Mouse (Mus musculus): ENCODE data around the gene Trim45. TPM values are rescaled to one million over a fixed set of nuclear protein-coding genes. Genes with fewer than 3 reads are reported as not detected.

Trim45 gene
- polyA plus RNA-seq, 1 experiment from 2014 or later, result 2.1 TPM

- Histone ChIP-seq H3K36me3 (ENCODE audit: control insufficient read depth, insufficient read depth, low read length) (no peaks in the 10 kb centered on the region), H3K4me1 (replicated peaks; ENCODE audit: control insufficient read depth, insufficient read depth, low read length) (no peaks in the 10 kb centered on the region; the same call in 1 of the 2 replicates), H3K27ac (ENCODE audit: low read depth, low read length) (no peak overlapping the region), H3K4me3 (ENCODE audit: low read depth, low read length) (no peak overlapping the region), H3K4me2 (no peak overlapping the region), H3K27me3 (replicated peaks; ENCODE audit: control insufficient read depth, insufficient read depth, low read length) (no peaks in the 10 kb centered on the region), H3K9me3 (ENCODE audit: control insufficient read depth, low read length) (no peaks in the 10 kb centered on the region), H3K9ac (ENCODE audit: low read depth, low read length) (no peak overlapping the region)
- ATAC-seq (replicated peaks; ENCODE audit: low FRiP score) (no peak), DNase-seq (ENCODE audit: low spot score) (no peak)
- 21% methylated on average over 6 of the region's 6 CpGs for WGBS
These were observed 15.9 kb upstream of the Trim45 start for GRCm38 (mm10) chr3:100906128-100906527.

DNA sequence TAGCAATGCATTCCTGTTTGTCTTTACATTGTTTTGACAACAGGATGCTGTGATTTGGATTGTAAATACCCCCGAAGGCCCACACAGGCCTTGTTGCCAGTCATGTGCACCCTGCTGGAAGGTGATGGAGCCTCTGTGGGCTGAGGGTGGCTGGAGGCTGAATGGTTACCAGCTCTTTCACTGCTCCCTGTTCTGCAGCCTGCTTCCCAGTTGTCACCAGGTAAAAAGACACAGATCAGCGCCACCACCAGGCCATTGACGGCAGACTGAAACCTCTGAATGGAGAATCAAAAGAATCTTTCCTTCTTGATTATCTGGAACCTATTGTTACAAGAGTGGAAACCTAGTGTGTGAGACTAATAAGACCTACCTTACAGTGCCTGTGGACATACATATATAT is 15.1 kb upstream of the Trim45 start:
- no peaks in the 10 kb centered on the region for H3K9me3 ChIP-seq (ENCODE audit: control insufficient read depth, low read length)
- no peak overlapping the region for H3K9ac ChIP-seq (ENCODE audit: low read depth, low read length)
- WGBS, result 35% methylated on average over 3 of the region's 3 CpGs
- no peak for DNase-seq (ENCODE audit: low spot score)
- no peak overlapping the region for H3K27ac ChIP-seq (ENCODE audit: low read depth, low read length)
- no peaks in the 10 kb centered on the region for H3K27me3 ChIP-seq (replicated peaks; ENCODE audit: control insufficient read depth, insufficient read depth, low read length)
- no peak overlapping the region for H3K4me2 ChIP-seq
- H3K36me3 ChIP-seq (ENCODE audit: control insufficient read depth, insufficient read depth, low read length), result no peaks in the 10 kb centered on the region
- ATAC-seq (replicated peaks; ENCODE audit: low FRiP score), result no peak
- H3K4me1 ChIP-seq (replicated peaks; ENCODE audit: control insufficient read depth, insufficient read depth, low read length), result no peaks in the 10 kb centered on the region; the same call in 1 of the 2 replicates
- H3K4me3 ChIP-seq (ENCODE audit: low read depth, low read length), result no peak overlapping the region

- no peak for ATAC-seq (replicated peaks; ENCODE audit: low FRiP score)
- no peaks in the 10 kb centered on the region for H3K27me3 ChIP-seq (replicated peaks; ENCODE audit: control insufficient read depth, insufficient read depth, low read length)
- H3K9ac ChIP-seq (ENCODE audit: low read depth, low read length), result no peak overlapping the region
- 44% methylated on average over 6 of the region's 6 CpGs for WGBS
- H3K9me3 ChIP-seq (ENCODE audit: control insufficient read depth, low read length), result no peaks in the 10 kb centered on the region
- no peak for DNase-seq (ENCODE audit: low spot score)
- no peak overlapping the region for H3K4me2 ChIP-seq
- no peak overlapping the region for H3K27ac ChIP-seq (ENCODE audit: low read depth, low read length)
- H3K4me3 ChIP-seq (ENCODE audit: low read depth, low read length), result no peak overlapping the region
- no peaks in the 10 kb centered on the region for H3K36me3 ChIP-seq (ENCODE audit: control insufficient read depth, insufficient read depth, low read length)
- no peaks in the 10 kb centered on the region; the same call in 1 of the 2 replicates for H3K4me1 ChIP-seq (replicated peaks; ENCODE audit: control insufficient read depth, insufficient read depth, low read length)
These were observed 13.4 kb upstream of the Trim45 start for GRCm38 (mm10) chr3:100908594-100908993.

GRCm38 (mm10) chr3:100910621-100911020 is 11.4 kb upstream of the Trim45 start:
- Histone ChIP-seq H3K4me3 (ENCODE audit: low read depth, low read length) (no peak overlapping the region), H3K4me1 (replicated peaks; ENCODE audit: control insufficient read depth, insufficient read depth, low read length) (no peaks in the 10 kb centered on the region; the same call in 1 of the 2 replicates), H3K27ac (ENCODE audit: low read depth, low read length) (no peak overlapping the region), H3K36me3 (ENCODE audit: control insufficient read depth, insufficient read depth, low read length) (no peaks in the 10 kb centered on the region), H3K4me2 (no peak overlapping the region), H3K27me3 (replicated peaks; ENCODE audit: control insufficient read depth, insufficient read depth, low read length) (no peaks in the 10 kb centered on the region), H3K9ac (ENCODE audit: low read depth, low read length) (no peak overlapping the region), H3K9me3 (ENCODE audit: control insufficient read depth, low read length) (no peaks in the 10 kb centered on the region)
- ATAC-seq (replicated peaks; ENCODE audit: low FRiP score) (no peak), DNase-seq (ENCODE audit: low spot score) (no peak)
- 69% methylated on average over 5 of the region's 5 CpGs for WGBS

DNA sequence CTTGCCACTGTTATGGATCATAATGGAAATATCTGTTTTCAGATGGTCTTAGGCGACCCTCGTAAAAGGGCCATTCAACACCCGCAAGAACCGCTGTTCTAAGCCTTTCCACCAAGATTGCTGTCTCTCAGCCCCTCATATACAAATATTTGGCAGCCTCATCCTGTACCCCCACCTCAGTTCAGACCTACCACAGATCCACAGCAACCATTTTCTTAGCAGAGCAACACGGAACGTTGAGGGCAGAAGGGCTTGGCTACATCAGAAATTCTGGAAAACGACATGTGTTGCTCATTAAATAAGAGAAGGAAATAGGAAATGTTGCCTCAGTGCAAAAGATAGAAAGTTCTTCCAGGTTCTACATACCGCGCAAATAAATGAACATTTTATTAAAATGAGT is 11.0 kb upstream of the Trim45 start:
- no peak overlapping the region for H3K9ac ChIP-seq (ENCODE audit: low read depth, low read length)
- H3K27me3 ChIP-seq (replicated peaks; ENCODE audit: control insufficient read depth, insufficient read depth, low read length), result no peaks in the 10 kb centered on the region
- no peak overlapping the region for H3K4me3 ChIP-seq (ENCODE audit: low read depth, low read length)
- DNase-seq (ENCODE audit: low spot score) (no peak), ATAC-seq (replicated peaks; ENCODE audit: low FRiP score) (no peak)
- no peak overlapping the region for H3K4me2 ChIP-seq
- H3K9me3 ChIP-seq (ENCODE audit: control insufficient read depth, low read length), result no peaks in the 10 kb centered on the region
- H3K27ac ChIP-seq (ENCODE audit: low read depth, low read length), result no peak overlapping the region
- H3K4me1 ChIP-seq (replicated peaks; ENCODE audit: control insufficient read depth, insufficient read depth, low read length), result no peaks in the 10 kb centered on the region; the same call in 1 of the 2 replicates
- H3K36me3 ChIP-seq (ENCODE audit: control insufficient read depth, insufficient read depth, low read length), result no peaks in the 10 kb centered on the region
- WGBS, result 79% methylated on average over 9 of the region's 9 CpGs

DNA sequence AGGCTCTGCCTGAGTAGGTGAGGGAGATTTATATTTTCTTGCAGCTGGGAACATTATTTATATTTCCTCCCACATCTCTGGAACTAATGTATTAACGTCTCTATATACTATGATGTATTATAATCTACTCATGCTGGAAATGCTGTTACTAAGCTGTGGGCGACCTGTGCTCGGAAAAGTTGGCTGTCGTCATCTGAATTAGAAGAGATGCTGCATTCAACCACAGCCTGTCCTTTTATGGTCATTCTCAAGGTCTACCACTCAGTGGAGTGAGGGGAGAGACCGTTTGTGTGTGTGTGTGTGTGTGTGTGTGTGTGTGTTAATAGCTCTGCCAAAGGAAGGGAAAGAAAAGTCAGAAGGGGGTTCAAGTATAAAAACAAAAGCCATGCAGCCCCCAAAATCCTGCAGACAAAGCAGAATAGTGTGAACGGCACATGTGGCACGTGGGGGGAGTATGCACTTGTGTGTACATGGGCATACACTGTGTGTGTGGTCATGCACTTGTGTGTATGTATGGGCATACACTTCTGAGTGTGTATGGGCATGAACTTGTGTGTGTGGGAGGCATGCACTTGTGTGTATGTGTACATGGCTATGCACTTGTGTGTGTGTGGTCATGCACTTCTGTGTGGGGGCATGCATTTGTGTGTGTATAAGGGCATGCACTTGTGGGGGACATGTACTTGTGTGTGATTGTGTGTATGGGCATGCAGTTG is 10.3 kb upstream of the Trim45 start:
- H3K9me3 ChIP-seq (ENCODE audit: control insufficient read depth, low read length), result no peaks in the 10 kb centered on the region
- 70% methylated on average over 7 of the region's 7 CpGs for WGBS
- no peaks in the 10 kb centered on the region for H3K36me3 ChIP-seq (ENCODE audit: control insufficient read depth, insufficient read depth, low read length)
- H3K4me2 ChIP-seq, result no peak overlapping the region
- DNase-seq (ENCODE audit: low spot score), result no peak
- no peaks in the 10 kb centered on the region for H3K27me3 ChIP-seq (replicated peaks; ENCODE audit: control insufficient read depth, insufficient read depth, low read length)
- H3K27ac ChIP-seq (ENCODE audit: low read depth, low read length), result no peak overlapping the region
- no peak overlapping the region for H3K4me3 ChIP-seq (ENCODE audit: low read depth, low read length)
- no peak overlapping the region for H3K9ac ChIP-seq (ENCODE audit: low read depth, low read length)
- ATAC-seq (replicated peaks; ENCODE audit: low FRiP score), result no peak
- no peaks in the 10 kb centered on the region for H3K4me1 ChIP-seq (replicated peaks; ENCODE audit: control insufficient read depth, insufficient read depth, low read length)

- no peaks in the 10 kb centered on the region for H3K27me3 ChIP-seq (replicated peaks; ENCODE audit: control insufficient read depth, insufficient read depth, low read length)
- peak overlapping the region; percentile 31; the same call in 1 of the 2 replicates for H3K4me2 ChIP-seq
- no peak for ATAC-seq (replicated peaks; ENCODE audit: low FRiP score)
- 17% methylated on average over 7 of the region's 7 CpGs for WGBS
- H3K4me3 ChIP-seq (ENCODE audit: low read depth, low read length), result no peak overlapping the region
- no peak overlapping the region for H3K9ac ChIP-seq (ENCODE audit: low read depth, low read length)
- H3K9me3 ChIP-seq (ENCODE audit: control insufficient read depth, low read length), result no peaks in the 10 kb centered on the region
- 0 out of 2 replicates have a peak, but pooled peaks cover 3% of the 10 kb centered on the region for H3K4me1 ChIP-seq (replicated peaks; ENCODE audit: control insufficient read depth, insufficient read depth, low read length)
- H3K27ac ChIP-seq (ENCODE audit: low read depth, low read length), result no peak overlapping the region
- no peaks in the 10 kb centered on the region for H3K36me3 ChIP-seq (ENCODE audit: control insufficient read depth, insufficient read depth, low read length)
- no peak for DNase-seq (ENCODE audit: low spot score)
These were observed 5.2 kb upstream of the Trim45 start for GRCm38 (mm10) chr3:100916844-100917243.

DNA sequence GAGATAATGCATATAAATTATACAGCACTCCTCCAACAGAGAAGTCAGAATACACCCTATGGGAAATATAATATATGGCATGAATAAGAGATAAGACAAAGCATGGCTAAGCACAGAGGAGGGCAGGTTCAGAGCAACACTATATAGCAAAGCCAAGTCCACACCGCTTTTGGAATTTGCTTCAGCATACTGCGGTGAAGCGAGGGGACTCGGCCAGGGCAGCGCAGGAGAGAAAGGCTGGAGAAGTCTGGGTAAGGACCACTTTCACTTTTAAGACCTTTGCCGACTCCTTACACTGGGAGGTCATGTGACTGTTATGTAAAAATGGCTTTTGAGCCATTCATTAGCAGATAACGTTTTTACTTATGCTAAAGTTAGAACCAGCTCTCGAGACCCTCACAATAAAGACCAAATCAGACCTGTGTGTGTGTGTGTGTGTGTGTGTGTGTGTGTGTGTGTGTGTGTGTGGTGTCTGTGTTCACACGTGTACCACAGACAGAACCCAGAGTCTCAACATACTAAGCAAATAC is 1.3 kb upstream of the Trim45 start:
- Histone ChIP-seq H3K4me3 (ENCODE audit: low read depth, low read length) (no peak overlapping the region), H3K9ac (ENCODE audit: low read depth, low read length) (no peak overlapping the region), H3K4me2 (peak overlapping the region; percentile 83), H3K27me3 (replicated peaks; ENCODE audit: control insufficient read depth, insufficient read depth, low read length) (no peaks in the 10 kb centered on the region), H3K4me1 (replicated peaks; ENCODE audit: control insufficient read depth, insufficient read depth, low read length) (peaks cover 10% of the 10 kb centered on the region), H3K27ac (ENCODE audit: low read depth, low read length) (no peak overlapping the region), H3K36me3 (ENCODE audit: control insufficient read depth, insufficient read depth, low read length) (no peaks in the 10 kb centered on the region), H3K9me3 (ENCODE audit: control insufficient read depth, low read length) (no peaks in the 10 kb centered on the region)
- no peak for DNase-seq (ENCODE audit: low spot score)
- no peak for ATAC-seq (replicated peaks; ENCODE audit: low FRiP score)
- WGBS, result 75% methylated on average over 9 of the region's 9 CpGs

Measured in liver, embryonic 11.5 days (tissue).